Mouse (Mus musculus): ENCODE results near the gene Tbx3.
A peak's percentile ranks its signal among the peaks of the same experiment; 100 is the strongest.

Tbx3 gene

DNA sequence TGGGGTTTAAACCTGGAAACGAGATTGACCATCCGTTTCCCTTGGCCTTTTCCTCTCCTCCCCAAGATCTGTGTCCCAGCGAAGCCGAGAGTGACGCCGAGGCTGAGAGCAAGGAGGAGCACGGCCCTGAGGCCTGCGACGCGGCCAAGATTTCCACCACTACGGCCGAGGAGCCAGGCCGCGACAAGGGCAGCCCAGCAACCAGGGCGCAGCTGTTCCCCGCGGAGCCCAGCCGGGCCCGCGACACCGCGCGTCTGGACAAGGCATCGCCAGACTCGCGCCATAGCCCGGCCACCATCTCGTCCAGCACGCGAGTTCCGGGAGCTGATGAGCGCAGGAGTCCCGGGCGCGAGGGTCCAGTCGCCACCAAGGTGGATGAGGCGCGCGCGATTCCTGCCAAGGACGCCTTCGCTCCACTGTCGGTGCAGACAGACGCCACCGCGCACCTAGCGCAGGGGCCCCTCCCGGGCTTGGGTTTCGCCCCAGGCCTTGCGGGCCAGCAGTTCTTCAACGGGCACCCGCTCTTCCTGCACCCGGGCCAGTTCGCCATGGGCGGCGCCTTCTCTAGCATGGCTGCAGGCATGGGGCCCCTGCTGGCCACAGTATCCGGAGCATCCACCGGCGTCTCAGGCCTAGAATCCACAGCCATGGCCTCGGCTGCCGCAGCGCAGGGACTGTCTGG, 10.0 kb downstream of the Tbx3 start:
- DNase-seq: no peak

DNA sequence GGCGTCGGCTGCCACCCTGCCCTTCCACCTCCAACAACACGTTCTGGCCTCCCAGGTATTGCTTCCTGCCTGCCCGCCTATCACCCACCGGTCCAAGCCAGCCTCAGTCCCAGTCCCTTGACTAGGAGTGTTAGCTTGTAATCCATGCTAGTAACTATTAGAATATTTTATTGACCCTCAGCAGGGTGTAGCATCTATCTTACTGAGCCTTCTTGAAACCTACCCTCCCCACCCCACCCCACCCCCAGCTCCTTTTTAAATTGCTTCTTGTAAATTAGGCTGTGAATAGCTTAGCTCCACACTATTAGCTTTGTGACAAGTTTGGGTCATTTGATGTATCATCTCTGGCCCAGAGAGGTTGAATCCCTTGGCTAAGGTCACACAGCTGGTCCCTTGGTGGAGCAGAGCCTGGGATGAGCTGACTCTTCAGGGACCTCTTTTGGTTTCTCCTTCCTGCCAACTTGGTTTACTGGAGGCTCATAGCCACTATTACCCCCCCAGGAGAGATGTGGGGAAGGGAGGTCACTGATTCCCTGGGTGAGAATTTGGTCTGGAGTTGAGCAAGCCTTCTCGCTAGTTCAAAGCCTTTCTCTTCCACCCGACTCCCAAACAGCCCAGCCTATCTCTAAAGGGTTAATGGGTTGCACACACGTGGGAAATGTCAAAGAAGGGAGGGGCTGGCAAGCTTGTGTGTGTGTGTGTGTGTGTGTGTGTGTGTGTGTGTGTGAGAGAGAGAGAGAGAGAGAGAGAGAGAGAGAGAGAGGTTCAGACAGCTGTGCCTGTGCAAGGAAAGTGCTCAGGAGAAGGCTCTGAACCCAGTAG, 10.8 kb downstream of the Tbx3 start:
- DNase-seq: no peak

DNA sequence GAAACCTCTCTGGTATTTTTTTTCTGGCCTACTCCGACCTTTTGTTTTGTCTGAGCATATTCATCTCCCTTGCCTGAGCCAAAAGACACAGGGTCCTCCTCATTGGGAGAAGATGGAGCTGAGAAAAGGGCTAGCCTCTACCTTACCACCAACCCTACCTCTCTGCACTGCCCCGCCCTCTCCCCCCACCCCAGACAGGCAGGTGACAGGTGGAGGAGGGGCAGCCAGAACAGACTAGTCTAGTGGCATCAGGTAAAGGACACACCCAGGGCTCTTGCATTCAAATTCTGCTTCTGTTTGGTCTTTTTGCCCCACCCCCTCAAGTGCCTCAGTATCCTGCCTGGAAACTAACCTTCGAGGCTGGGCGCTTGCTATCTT, 11.4 kb downstream of the Tbx3 start:
- DNase-seq: no peak

DNA sequence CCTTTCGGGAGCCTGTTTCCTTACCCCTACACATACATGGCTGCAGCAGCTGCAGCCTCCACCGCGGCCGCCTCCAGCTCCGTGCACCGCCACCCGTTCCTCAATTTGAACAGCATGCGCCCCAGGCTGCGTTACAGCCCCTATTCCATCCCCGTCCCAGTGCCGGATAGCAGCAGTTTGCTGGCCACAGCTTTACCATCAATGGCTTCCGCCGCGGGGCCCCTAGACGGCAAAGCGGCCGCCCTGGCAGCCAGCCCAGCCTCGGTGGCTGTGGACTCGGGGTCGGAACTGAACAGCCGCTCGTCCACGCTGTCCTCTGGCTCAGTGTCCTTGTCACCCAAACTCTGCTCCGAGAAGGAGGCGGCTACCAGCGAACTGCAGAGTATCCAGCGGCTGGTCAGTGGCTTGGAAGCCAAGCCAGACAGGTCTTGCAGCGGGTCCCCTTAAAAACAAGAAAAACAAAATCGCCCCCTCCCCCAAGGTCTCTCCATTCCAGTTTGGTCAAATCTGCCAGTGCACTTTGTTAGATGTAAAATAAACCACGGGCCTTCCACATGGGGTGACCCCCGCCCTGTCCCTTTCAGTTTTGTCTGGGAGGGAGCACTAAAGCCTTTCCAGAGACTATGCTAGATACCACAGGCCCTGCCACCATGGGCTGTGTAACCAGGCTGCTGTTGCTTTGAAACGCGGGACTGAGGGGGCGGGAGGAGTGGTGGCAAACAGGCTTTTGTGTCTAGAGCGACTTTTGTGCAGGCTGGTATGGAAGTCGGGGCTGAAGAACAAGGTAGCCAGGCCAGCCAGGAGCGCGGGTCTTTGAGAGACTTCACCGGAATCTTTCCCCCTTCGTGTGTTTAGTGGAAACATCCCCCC, 12.4 kb downstream of the Tbx3 start:
- no peak for DNase-seq

DNA sequence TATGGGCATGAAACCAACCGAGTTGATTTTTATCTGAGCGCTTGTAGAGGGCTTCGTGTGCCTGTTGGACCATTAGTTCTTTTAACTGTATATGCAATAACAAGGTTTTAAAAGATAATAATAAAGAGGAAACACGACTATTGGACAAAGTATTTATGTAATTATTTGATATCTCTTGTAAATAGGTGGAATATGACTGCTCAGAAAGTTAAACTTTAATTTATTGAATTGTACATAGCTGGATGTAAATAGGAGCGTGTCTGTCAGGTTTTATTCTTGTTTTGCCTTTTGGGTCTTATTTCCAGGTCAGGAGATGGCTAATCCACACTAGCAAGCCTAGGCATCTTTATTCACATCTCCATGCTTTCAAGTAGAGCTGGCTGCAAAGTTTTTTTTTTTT, 13.4 kb downstream of the Tbx3 start:
- DNase-seq: peak; percentile 23

DNA sequence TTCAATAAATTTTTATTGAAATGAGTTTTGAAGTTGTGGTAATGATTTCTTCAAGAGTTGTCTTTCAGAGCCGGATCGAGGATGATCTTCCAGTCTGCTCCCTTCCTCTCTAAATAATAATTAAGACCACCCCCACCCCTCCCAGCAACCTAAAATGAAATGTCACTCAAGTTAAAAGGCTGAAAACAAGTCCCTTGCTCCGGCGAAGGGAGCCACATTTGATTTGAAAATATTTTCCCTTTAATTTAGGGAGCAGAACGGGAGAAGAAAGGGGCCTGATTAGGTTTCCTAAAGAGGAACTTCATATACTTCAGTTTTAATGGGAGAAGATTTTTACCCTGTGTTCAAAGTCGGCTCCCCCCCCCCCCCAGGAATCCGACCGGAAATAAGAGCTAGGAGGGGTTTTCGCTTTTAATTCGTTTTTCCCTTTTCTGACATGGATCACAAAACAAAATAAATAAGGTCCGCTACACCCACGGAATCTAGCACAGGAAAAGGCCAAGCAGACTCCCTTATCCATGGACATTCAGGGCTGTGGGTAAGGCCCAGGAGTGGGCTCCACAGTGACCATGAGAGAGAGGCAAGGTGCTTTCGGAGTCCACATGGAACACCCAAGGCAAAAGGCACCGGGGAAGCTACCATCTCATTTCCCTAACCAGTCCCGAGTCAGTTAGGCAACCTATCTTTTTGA, 14.4 kb downstream of the Tbx3 start:
- DNase-seq: peak; percentile 41

DNA sequence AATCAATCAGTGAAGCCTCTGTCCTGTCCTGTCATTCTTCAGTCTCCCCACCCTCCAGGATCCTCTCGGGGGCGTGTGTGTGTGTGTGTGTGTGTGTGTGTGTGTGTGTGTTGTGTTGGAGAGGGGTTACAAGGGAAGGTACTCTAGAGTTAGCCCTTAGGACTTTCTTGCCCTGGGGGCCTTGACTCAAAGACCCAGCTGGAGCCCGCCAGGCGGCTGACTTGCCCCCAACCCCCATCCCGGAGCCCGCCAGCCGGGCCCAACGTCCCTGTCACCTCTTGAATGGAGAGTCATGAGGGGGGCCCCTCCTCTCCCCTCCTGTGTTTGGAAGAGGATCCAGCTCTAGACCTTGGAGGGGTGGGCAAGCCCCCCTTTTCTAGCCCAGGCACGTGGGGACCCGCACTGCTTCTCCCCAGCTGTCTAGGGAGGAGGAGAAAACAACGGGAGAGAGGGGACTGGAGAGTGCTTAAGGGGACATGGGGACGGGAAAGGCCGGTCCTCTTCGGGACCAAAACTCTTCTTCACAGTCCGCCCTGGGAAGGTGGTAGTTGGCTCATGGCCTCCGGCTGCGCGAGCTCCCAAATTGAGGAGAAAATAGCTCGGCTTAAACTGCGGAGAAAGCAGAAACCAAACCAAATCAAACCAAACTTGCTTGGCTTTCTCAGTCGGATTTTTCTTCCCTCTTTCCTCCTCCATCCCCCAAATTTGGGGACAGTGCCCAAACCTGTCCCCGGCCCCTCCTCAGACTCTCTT, 15.2 kb downstream of the Tbx3 start:
- DNase-seq: peak; percentile 62

DNA sequence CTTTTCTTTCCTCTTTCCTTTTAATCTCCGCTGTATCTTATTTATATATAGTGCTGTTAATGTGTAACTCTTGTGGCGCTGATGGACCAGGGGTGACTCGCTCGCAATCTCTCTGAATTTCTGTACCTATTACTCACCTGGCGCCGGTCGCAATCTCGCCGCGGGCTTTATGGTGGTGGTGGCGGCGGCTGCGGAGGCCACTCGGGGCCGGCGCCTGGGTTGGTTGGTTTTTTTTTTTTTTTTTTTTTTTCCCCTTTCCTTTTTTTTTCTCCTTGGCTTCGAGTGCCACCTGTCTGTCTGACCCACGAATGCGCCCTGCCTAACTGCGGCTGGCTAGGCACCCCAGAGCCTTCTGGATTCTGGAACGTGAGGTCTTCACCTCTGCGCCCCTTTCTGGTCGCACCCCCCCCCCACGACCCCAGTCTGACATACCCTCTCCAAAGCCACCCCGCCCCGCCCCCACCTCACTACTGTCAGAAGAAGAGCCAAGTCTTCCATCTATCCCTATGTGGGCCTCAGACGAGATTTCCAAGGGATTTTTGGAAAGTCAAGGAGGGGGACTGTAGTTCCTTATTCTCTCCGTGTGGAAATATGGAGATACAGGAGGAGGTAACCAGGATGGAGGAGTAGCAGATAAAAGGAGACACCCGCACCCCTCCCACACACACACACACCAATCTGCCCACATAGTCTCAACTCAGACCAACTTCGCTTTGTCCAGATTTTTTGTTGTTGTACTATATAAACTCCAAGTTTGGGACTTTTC, 15.9 kb downstream of the Tbx3 start:
- DNase-seq: peak; percentile 75

DNA sequence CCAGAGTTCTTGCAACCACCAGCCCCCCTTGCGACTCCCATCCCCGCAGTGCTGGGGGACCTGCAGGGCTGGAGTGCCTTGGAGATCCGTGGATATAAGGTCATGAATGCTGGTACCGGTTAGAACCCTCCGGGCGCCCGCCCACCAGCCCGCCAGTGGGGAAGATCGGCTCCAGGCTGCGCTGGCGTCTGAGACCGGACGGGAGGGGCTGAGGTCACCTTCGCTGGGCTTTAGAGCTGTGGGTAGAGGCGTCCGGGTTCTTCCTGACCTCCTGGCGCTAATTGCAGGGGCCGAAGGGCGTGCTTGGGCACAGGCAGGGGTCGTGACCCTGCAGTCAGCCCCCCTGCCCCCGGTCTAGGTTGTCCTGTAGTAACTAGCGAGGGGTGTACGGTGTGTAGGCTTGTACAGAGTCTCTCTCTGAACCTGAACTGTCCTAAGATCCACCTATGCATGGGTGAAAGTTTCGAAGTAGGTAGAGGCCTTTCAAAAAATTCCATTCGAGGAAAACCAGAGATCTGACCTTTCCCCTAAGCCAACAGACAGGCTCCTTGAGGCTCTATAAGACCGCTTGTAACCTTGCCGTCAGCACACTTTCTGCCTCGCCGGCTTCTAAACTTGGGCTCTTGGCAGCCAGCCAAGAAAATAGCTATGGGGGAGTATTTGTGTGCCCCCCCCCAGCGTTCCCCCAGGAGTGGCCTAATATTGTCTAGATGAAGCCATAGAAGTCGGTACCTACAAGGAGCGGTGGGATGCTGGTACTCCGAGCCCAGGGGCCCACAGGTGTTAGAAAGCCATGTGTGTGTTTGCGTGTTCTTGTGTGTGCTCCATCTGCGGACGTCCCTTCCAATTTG, 16.8 kb downstream of the Tbx3 start:
- no peak for DNase-seq

DNA sequence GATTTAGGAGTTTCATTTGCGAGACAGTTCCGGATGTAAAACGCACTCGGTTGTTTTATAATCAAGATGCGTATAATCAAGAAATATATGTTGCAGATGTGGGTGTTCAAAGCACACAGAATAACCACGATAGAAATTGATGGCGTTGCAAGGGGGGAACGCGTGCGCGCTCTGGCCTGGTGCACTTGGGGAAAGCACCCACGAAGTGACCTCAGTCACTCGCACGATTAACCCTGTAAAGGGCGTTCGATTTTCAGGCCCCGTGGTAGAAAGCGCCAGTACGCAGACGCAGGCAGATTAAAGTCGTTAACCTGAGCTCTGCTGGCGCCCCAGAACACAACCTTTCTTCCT, 17.4 kb downstream of the Tbx3 start:
- no peak for DNase-seq

DNA sequence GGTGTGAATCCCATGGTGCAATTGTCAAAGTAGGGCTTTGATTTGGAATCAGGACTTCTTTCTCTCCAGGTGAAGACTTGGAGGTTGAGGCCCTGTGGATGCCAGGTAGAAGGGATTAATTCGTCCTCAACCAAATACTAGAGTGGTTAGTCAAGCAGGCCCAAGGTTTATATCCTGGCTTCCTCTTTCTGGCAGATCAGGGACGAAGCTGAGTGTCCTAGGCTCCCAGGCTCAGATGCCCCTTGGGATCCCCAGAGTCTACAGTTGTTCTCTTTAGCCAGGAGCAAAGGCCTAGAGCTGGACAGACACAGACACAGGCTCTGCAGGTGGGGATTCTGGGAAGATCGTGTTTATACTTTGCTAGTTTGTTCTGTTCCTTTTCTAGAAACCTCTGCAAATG, 17.8 kb downstream of the Tbx3 start:
- DNase-seq: peak; percentile 16

DNA sequence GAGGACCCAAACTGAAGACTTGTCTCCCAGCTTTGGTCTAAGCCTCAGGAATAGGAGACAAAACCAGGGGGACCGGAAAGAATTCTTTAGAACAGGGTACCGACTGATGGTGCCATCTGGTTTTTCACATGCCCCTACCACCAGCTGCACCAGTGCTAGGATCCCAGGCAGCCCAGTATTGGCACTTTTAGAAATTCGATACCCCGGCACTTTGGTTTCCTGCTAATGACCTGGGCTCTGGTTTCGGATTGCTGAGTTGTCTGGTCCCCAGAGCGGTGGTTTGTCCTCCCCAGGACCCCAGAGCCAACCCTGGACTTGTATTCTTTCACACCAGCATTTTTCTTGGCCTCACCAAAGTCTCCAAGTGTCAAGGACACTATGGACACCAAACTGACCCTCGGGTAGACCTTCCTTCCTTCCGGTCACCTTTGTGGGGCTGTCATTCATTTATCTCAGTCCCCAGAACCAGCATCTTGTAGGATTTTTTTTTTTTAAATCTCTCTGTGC, 18.5 kb downstream of the Tbx3 start:
- DNase-seq: peak; percentile 31

DNA sequence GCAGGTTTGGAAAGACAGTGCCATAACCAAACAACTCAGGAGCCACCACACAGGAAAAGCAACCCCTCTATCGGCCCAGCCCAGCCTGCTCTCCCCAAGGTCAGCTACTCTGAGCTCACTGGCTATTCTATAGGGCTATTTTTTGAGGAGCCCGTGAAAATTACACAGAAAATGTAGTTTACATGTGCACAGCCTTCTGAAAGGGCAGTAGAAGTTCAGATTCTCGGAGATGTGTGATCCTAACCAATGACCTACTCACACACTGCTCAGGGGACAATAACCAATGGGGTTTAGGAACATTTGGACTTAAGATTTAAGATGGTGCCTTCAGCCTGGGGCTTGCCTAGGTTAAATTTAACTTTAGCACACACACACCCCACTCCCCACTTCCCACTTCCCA, 19.0 kb downstream of the Tbx3 start:
- no peak for DNase-seq

DNA sequence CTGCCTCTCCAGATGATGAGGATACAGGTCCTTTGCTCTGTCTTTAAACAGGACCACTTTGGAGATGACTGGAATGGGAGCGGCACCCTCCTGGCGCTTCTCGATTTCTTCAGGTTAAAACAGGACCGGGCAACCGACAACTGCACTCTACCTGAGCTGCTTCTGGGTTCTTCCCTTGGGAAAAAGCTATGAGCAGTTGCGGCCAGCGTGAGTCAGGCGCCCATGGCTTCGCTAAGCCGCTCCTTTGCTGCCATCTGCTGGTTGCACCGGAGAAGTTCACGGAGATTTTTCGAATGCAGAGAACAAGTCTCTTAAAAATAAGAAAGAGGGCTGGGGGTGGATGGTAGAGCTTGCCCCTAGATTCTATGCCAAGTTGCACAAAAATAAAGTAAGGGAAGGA, 20.6 kb downstream of the Tbx3 start:
- peak; percentile 90 for DNase-seq

DNA sequence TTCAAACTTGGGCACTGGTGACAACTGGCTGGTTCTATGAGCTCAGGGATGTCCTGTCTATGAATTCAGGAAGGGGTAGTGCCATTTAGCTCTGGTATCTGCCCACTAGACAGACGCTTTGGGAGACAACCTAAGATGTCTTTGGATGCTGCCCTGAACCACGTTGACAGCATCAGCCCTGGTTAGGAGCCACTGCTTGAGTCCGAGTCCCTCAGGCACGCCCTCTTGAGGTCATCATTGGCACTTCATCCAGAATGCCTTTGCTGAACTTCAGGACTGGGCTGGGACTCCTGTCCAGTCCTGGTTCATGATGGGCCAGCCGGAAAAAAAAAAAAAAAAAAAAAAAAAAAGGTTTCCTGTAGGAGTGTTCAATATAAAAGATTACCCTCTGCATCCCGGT, 22.0 kb downstream of the Tbx3 start:
- DNase-seq: no peak

DNA sequence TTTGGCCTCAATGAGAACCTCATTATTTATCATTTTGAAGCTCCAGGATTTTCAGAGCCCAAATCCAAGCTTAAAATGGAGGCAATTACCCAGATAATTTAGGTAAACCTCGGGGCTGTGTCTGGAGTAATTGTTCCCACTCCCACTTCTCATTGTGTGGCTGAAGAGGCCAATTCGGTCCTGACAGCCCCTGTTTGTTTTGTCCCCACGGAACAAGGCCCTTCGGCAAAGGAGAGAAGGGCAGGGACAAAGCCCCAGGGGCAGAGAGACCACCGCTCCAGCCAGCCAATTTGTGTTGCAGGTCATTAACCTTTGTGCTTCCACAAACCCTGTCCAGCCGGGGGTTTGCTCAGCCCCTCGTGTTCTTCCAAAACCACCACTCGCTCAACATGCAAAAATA, 24.4 kb downstream of the Tbx3 start:
- no peak for DNase-seq

DNA sequence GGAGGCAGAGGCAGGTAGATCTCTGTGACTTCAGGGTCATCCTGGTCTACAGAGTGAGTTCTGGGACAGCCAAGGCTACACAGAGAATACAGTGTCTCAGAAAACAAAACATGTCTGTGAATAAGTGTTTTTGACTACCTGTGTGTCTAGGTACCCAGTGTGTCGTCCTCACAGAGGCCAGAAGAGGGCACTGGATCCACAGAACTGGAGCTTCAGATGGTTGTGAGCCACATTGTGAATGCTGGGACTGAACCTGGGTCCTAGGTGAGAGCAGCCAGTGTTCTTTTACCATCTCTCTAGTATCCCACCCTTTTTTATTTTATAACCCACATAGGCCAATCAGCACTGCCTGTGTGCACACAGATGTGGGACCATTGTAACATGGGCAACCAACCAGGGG, 32.6 kb downstream of the Tbx3 start:
- DNase-seq: no peak

DNA sequence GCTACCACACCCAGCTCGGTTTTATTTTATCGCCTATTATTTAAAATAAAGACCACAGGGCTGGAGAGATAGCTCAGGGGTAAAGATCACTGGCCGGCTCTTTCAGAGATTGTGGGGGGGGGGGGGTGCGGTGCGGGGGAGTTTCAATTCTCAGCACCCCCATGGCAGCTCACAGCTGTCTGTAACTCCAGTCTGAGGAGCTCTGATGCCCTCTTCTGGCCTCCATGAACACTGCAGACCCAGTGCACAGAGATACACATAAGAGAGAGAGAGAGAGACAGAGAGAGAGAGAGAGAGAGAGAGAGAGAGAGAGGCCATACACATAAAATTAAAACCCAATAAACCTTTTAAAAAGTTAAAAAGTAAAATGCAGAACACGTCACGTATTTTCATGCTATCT, 34.4 kb downstream of the Tbx3 start:
- no peak for DNase-seq

DNA sequence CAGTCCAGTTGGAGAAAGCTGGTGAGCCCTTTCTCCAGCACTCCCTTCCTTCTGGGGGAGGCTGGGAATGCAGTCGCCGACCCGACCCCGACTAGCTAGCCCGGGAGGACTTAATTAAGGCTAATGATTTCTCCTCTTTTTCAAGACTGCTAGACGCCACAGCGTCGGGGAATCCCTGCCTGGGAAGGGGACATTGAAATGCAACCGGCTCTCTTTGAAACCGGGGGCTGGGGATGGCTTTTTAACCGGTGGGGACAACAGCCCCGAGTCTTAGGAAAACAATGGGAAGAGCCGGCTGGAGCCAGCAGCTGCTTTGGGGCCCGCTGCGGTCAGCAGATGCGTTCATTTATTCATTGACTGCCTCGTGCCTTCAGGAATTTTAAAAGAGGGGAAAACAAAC, 36.0 kb downstream of the Tbx3 start:
- peak; percentile 53 for DNase-seq

DNA sequence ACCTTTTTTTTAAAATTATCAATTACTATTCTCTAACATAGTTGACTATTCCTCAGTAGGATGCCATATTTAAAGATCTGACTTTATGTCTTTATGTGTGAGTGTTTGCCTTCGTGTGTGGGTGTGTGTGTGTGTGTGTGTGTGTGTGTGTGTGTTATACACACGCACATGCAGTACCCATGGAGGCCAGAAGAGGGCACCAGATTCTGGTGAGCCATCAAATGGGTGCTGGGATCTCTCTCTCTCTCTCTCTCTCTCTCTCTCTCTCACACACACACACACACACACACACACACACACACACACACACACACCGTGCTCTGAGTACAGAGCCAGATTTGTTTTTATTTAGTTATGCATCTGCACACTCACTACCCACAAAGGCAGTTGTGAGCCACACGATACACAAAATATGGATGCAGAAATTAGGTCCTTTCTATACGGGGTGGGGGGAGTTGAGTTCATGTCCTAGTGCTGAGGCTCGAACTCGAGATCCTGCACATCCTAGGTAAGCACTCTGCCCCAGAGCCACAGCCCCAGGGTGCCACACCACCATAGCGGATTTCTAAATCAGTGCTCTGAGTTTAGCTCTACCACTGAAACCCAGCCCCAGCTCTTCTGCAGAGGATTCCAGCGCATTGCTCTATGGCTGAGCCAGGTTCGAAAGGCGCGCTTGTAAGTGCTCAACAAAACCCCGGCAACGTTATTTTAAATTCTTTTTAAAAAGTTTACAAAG, 38.5 kb downstream of the Tbx3 start:
- no peak for DNase-seq

Measured in embryo, embryonic 11 days (tissue).